Mouse (Mus musculus) heart, adult 8-10 months (tissue): ENCODE measurements at regions not wholly inside any gene's neighbourhood (a gene's known extent, or its start where the extent isn't known, plus 50 kb on each side); places are given as distances from the start of the nearest gene placed in this dataset.

Source experiments
- DNase-seq: peaks from one replicate; pipeline ENCODE4 v3.0.0; 2022; ENCODE audit warnings: low spot score

GRCm38 (mm10) chr8:49236822-49237071 lies 393.0 kb upstream of the Tenm3 start:
- DNase-seq, result no peak

- no peak for DNase-seq
Measured at GRCm38 (mm10) chr8:49236021-49236821, 392.5 kb upstream of the Tenm3 start.

GRCm38 (mm10) chr8:49223841-49224420 lies 380.2 kb upstream of the Tenm3 start:
- no peak for DNase-seq

- DNase-seq, result no peak
Measured at GRCm38 (mm10) chr8:49195333-49195640, 351.5 kb upstream of the Tenm3 start.

DNA sequence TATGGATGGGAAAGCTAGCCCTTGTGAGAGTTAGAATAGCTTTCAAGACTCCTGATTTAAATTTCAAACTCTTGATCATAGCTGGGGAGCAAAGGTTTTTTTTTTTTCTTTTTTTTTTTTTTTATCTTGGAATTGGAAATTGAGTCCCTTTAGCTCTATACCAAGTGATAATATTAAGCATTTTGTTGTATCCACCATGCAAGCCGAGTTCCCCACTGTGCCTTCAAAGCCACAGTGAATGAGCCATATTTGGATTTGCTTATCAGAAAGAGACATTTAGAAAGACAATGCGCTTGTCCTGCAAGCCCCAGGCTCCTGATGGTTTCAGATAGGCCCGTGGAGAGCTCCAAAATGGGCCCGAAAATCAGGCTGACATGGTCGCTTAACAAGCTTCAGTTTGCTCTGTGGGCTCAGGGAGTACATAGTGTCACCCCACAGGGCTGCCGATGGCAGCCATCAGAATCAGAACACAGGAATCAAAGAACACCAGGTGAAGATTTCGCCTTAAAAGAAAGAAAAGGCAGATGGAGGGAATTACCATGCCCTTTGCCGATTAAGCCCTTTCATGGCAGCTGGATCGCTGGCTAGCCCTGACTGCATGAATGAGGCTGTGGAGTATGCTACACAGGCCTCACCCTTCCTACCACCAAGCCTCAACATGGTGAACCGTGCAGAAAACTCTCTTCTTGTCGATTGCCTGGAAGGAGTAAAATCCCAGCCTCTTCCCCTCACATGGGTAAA lies 351.0 kb upstream of the Tenm3 start:
- no peak for DNase-seq

GRCm38 (mm10) chr8:49186853-49187252 lies 343.1 kb upstream of the Tenm3 start:
- no peak for DNase-seq

DNA sequence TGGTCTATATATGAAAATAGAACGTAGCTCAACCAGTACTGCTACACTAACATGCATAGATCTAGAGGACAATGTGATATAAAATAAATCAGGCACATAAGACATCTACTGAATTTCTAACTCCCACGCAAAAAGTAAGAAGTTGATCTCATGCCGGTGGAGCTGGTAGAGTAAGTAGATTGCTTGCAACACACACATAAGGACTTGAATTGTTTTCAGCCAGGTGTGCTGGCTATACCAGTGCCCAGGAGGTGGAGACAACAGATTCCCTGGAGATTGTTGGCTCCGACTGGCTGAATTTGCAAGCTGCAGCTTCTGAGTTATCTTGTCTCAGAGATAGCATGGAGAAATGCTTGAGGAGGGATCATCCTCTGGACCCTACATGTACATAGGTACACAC lies 331.6 kb upstream of the Tenm3 start:
- DNase-seq, result no peak

- DNase-seq, result no peak
Measured at GRCm38 (mm10) chr8:49174956-49175355, 331.2 kb upstream of the Tenm3 start.

GRCm38 (mm10) chr8:49159318-49159717 lies 315.6 kb upstream of the Tenm3 start:
- no peak for DNase-seq

- no peak for DNase-seq
Measured at GRCm38 (mm10) chr8:49158201-49158600, 314.4 kb upstream of the Tenm3 start.

DNA sequence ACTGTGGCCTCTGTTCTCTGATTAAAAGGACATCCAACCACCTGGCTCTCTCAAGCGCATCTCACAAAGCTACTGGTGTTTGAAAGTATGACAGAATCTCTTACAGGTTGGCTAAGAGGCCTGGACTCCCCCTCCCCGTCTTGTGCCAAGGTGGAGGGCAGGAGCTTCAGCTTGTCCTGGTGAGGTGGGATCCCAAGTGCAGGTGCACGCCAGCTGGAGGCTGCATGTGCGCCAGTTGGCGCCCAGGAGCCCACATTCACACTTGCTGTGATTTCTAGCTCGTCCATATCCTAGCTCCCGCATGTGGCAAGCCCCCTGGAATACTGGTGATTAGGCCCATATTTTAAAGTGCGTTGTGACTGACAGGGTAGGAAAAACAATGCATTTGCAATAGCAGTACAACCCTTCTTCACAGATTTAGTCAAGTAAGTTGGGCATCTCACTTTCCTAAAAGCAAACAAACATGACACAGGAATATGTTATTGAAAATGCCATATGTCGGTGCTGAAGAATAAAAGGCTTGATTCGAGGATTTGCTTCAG lies 292.8 kb upstream of the Tenm3 start:
- DNase-seq, result no peak

DNA sequence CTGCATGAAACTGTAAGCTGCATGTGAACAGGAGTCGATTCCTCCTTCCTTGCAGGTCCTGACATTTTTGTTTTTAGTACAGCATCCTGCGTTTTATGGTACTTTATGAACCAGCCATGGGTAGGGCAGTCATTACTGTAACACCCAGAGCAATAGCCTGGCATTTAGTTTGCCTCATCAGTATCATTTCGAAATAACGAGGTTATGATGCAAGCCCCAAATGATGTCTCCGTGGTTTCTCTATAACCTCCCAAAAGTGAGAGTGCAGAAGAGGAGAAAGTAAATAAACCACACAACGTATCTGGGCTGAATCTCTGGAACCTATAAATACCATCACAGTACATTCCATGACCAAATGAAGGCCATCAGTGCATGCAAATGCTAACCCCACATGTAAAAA lies 265.3 kb upstream of the Tenm3 start:
- no peak for DNase-seq

- DNase-seq, result no peak
Measured at GRCm38 (mm10) chr8:49108665-49109064, 264.9 kb upstream of the Tenm3 start.

DNA sequence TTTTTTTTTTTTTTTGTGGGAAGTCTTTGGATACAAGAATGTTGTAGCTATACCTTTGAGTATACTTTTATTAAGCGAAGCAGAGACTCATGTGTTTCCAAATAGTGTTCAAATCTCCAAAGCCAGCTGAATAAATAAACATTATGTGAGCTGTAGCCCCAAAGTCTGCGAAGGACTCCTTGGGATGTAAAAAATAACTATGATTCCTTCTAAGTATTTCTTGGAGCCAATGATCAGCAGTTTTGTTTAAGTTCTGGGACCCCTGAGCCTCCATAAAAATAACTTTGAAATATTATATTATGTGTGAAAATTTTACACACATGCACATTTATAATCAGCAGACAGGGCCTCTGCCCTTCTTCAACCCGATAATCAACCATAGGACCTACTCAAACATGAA lies 262.8 kb upstream of the Tenm3 start:
- no peak for DNase-seq

DNA sequence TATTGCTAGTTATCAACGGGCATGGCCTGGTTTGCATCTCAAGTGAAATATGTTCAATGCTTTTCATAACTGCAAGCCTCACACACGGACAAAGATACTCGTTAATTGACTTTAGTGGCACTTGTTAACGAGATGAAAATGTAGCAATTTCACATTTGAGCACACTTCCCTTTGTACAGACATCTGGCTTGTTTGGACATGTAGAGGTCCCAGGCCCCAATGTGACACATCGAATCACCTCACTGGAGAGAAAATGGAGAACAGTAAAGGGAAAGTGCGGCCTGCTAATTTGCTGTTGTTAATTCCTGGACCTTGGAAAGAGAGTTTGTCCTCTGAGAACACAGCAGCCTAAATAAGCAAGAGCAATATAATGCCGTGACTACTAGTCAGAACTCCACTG lies 257.4 kb upstream of the Tenm3 start:
- DNase-seq, result no peak

DNA sequence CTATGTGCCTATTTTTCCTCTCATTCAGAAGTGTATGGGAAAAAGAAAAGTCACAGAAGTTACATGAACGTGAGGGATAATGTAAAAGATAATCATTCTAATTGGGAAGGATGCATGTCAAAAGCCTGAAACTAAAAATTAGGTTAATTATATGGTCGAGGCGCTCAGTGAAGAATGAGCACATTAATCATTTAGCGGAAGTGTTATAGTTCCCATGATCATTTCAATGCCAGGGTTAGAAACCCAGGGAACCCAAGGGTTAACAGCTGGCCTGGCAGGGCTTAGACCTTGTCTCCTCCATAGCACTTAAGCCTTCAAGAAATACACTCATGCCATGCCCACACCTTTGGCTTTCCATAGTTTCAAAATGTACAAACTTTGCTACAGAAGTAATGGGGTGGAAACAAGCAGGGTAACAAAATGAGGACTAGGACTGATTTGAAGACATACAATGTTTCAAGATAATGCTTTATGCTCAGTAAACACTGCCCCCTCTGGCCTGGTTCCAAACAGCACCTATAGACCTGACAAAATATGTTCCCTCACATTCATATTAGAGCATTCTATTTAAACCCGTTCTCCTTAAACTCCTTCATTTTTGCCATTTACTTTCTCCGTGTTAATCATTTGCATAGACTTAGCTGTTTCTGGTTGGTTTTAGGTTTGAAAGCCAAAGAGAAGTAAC lies 240.6 kb upstream of the Tenm3 start:
- no peak for DNase-seq

DNA sequence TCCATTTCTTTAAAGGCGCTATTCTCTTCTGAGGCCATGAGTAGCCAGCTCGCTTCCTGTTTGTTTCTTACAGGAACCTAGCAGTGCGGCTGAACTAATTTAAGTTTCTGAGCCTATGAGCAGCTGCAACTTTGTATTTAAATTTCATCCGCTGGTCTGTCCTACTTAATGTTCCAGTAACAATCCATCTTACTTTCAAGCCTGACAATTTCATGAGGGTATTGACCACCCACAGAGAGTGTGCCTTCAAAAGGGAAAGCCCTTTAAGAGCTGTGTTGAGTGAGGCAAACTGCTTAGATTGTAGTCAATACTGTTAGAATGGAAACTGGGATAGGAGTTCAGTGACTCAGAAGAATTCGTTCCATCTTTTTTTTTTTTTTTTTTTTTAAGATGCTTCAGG lies 225.7 kb upstream of the Tenm3 start:
- DNase-seq, result no peak

DNA sequence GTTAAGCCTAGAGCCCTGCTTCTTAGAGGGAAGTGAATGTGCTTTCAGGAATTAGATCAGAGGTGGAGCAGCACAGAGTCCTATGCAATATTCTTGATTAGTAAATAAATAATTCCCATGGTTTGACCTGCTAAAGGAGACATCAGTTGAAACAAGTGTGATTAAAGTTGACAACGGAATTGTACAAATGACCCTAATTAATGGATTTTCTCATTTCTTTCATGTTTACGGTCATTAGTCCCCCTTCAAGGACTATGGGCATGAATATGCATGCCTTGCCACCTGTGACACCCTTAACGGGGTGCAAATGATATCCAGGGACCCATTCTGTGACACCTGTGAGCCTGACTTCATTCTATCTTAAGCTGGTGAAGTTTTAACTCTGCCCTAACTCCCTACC lies 219.5 kb upstream of the Tenm3 start:
- no peak for DNase-seq

DNA sequence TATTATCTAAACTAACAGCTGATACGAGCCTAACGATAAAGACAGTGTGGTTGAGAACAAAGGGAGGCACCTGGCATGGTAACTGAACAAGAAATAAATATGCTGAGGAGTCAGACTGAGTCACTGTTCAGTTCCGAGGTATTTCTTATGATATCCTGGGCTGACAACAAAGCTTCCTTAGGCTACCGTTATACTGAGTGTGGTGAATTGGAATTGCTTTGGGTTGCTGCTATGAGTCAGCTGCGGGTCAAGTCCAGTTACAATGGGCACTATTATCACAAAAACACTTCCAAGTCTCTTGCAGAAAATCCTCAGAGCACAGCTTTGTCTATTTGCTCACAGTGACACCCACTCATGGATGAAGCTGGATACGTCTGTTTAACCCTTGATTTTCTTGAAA lies 199.5 kb upstream of the Tenm3 start:
- DNase-seq, result no peak

- no peak for DNase-seq
Measured at GRCm38 (mm10) chr8:49035970-49036700, 192.4 kb upstream of the Tenm3 start.

DNA sequence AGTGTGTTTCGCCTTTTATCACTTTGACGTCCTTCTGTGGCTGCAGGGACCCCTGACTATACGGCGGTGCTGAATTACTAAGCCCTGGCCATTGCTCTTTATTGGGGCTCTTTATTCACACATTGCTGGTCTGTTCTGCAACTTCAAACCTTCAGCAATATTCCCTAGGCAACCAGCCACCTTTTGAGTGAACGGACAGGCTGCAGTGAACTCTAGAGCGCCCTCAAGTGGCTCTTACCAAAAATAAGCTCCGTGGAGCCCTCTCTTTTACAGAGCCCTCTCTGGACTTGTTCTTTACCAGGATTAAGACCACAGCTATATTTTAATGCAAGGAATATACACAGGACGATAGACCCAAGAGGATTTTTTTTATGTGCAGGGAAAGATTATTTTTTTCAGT lies 191.8 kb upstream of the Tenm3 start:
- peak; percentile 5 for DNase-seq

DNA sequence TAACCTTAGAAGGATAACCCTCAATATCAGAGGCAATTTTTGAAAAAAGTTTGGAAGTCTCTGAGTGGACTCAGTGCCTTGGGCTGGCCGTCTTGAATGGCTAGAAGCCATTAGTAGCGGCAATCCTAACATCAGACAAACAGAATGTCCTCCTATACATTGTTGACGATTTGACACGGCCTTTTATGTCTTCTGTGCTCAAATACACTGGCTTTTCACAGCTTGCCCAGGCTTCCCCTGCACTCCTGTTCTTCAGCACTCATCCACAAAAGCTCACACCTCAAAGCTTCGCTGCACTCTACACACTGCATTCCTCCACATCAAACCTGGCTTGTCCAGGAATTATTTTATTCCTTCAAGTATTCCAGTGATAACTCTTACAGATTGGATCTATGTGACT lies 186.5 kb upstream of the Tenm3 start:
- no peak for DNase-seq
